Mouse (Mus musculus): Measurements from ENCODE around the gene Tmem211.

Tmem211 gene

GRCm38 (mm10) chr5:113226632-113227102, at the start of gene Tmem211:
Gene Tmem211, plus strand, starts transcription at chr5:113226909.
- peak; percentile 81 to 87 for DNase-seq

DNA sequence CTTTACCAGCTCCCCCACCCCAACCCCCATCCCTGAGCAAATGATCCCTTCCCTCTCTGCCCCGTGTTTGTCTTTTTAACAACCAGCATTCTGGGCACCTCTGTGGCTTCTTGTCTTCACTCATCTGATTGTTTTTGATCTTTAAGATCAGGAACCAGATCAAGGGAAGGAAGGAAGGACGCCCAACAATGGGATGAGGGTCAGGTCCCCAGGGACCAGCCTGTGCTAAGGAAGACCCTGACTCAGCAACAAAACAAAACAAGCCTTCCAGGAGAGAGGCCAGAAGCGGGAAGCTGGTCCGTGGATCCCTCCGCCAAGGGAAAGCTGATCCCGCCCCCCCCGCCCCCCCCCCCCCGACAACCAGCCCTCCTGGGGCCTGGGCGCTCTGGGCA, 47.3 kb upstream of the Tmem211 start:
- DNase-seq = no peak

GRCm38 (mm10) chr5:113179843-113180682, 46.6 kb upstream of the Tmem211 start:
- DNase-seq = peak; percentile 86 to 90

DNA sequence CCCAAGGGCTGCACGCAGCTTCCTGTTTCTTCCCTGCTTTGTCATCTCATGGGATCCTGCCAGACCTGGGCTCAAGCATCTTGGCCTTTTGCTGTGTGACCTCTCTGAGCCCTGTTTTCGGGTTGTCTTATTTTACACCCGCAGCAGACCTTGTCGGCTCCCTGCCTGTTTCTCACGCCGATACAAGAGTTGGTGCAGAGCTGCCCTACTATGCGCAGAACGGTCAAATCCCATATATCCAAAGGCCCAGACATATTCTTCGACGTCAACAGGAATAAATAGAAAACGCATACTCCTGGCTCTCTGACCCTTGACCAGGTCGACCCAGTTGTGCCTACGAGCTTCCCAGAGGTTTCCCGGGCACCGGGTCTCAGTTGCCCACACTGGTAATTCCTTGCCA, 46.0 kb upstream of the Tmem211 start:
- DNase-seq = no peak

DNA sequence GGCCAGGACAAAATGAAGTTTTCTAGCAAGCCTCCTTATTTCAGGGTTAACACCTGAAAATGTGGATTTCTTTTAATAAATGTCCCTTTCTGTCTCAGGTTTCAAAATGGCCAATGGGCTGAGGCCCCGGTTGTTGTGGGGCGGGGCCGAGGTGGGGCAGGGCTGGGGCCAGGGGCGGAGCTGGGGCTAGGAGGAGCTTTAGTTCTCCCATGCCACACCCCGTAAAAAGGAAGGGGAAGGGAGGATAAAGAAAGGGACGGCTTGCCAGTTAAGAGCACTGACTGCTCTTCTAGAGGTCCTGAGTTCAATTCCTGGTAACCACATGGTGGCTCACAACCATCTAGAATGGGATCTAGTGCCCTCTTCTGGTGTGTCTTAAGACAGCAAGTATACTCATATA, 45.3 kb upstream of the Tmem211 start:
- no peak for DNase-seq

GRCm38 (mm10) chr5:113190558-113190957, 36.2 kb upstream of the Tmem211 start:
- no peak for DNase-seq

DNA sequence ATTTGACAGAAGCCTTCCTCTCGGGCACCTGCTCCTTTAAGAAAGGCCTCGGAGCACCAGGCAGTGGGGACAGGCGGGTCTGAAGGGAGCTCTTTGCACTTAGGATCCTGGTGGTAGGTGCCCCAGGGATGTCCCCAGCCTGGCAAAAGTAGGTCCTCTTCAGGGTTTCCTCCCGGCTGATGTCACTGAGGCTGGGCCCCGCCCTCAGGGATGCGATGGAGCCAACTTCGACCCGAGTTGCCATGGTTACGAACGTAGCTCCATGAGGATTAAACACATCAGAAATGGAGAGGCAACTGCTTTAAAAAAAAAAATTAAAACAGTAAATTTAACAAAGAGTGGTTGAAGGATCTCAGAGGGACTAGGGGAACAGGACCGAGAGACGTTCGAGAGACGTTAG, 34.8 kb upstream of the Tmem211 start:
- no peak for DNase-seq

GRCm38 (mm10) chr5:113193762-113194161, 32.9 kb upstream of the Tmem211 start:
- DNase-seq = no peak

DNA sequence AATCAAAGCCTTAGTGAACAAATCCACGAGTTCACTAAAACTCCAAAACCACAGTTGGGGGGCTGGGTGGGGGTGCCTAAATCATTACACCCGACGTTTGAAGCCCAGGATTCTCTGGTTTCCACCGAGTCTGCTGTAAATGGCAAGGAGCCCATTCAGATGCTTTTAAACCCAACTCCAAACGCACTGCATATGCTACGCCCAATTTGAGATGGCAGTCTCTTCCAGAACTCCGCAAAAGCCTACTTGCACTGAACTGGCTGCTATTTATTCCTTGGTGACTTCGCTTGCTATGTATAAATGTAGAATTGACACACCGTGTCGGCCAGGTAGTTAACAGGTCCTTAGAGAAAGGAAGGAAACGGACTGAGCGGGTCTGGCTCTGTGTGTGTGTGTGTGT, 31.3 kb upstream of the Tmem211 start:
- no peak for DNase-seq

DNA sequence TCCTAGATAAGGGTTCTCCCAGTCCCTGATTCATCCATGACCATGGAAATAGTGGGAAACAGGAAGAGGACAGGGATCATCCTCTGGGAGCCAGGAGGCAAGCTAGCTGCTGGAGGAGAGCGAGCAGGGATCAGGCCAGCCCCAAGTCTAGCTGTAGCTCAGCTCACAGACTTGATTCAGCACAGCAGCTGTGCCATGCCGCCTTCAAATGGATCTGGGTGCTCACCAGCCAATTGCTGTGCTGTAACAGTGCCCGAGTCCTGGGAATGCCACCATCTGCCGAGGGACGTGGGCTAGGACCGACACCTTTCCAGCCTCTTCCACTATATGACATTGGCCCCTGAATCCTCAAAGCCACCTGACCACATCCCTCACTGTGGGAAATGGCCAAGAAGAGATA, 30.8 kb upstream of the Tmem211 start:
- no peak for DNase-seq

GRCm38 (mm10) chr5:113196916-113197794, 29.6 kb upstream of the Tmem211 start:
- no peak for DNase-seq

- no peak for DNase-seq
Measured at GRCm38 (mm10) chr5:113199126-113199771, 27.5 kb upstream of the Tmem211 start.

- no peak for DNase-seq
Measured at GRCm38 (mm10) chr5:113199772-113200134, 27.0 kb upstream of the Tmem211 start.

DNA sequence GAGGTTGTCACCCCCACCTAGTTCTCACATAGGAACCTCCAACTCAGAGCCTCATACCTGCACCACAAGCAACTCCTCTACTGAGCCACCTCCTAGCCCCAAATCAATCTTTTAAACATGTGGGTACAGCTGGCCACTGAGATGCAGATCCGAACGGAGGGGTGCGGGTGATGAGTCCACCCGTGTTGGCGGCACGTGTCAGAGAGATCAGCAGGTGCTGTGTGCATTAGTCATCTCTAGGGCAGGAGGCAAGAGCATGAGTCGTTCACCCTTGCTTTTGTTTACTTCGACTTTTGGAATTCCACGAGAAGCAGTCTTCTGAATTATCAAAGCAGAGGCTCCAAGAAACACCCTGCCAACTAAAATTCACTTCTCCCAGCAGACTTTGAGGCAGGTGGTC, 22.5 kb upstream of the Tmem211 start:
- no peak for DNase-seq

DNA sequence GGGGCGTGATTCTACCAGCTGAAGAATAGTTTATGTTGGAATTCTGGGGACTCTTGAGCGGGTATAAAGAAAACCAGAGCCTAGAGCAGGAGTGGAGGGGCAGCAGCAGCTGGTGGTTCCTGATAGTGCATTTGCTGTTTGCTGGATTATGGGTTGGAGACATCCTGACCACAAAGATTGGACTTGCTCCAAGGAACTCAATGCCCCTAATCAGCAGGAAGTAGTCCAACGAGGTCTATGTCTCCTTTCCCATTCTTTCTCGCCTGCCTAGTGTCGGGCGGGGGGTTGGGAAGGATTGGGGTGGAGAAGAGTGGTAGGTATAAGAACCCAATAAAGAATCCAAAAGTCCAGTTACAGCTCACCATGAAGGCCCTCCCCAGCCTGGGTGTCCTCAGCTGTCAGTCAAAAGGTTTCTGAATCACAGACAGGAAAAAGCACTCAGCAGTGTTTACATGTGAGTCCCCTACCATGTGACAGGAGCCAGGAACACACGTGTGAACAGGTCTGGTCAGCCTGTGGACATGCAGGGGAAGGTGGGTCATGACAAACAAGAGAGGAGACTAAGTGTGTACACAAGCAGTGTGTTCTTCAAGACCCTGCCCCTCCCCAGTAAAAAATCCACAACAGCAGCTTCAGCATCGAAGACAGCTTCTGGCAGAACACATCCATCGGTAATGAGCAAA, 19.9 kb upstream of the Tmem211 start:
- no peak for DNase-seq

DNA sequence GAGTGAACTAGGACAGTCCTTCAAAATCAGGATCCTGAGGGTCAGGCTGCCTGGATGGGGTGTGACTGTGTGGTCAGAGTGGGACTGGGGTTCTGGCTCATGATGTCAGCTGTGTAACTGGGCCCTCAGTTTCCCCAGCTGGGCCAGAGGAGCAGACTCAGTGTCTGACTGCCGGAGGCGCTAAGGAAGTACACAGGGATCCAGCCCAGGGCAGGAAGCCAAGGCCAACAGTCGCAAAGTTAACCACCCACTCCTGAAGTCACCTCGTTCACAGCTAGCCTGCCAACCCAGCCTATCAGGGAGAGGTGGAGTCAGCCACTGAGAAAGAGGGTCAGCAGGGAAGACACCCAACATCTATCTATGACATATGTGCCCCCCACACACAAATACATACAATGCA, 18.7 kb upstream of the Tmem211 start:
- peak in 1 of 2 experiments; percentile 65 for DNase-seq

GRCm38 (mm10) chr5:113208622-113209400, 17.9 kb upstream of the Tmem211 start:
- DNase-seq = peak in 1 of 2 experiments; percentile 45

- no peak for DNase-seq
Measured at GRCm38 (mm10) chr5:113209401-113209750, 17.3 kb upstream of the Tmem211 start.

DNA sequence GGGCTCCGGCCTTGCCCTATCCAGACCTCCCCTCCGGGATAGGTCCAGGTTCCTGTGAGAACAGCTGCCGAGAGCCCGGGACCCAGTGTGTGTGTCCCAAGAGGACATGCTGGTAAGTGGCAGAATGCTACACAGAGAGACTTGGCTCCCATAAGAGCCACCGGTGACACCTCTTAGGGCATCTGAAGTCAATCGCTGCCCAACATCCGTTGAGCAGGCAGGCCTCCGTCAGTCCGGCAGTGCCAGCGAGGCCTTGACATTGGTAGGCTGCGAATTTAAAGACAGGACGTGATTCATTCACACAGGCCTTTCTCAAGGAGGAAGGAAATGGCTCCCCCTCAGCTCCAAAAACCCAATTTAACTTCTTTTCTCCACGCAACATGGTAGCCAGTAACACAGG, 16.8 kb upstream of the Tmem211 start:
- DNase-seq = no peak

- no peak for DNase-seq
Measured at GRCm38 (mm10) chr5:113210314-113210713, 16.4 kb upstream of the Tmem211 start.

- no peak for DNase-seq
Measured at GRCm38 (mm10) chr5:113212156-113212835, 14.4 kb upstream of the Tmem211 start.
